Comparison of ENCODE assay signal across 16 mouse cellular contexts in genomic region chr5:21650736-21651135, GRCm38 (mm10). TPM values are rescaled to one million over a fixed set of nuclear protein-coding genes. Genes with fewer than 3 reads are reported as not detected.
"Had no signal": no experiment of that assay in that cellular context is flagged by ENCODE, and none has a peak within 500 bp of the region (broad histone marks: within the 10 kb centered on the region; RNA-seq: fewer than 3 reads in every experiment).

No protein-coding gene starts in this region.

- H3K9me3 ChIP-seq: kidney, embryonic 15.5 days; liver, embryonic 13.5 days; midbrain, embryonic 13.5 days had no signal

- ATAC-seq: midbrain, embryonic 13.5 days had no signal

- H3K4me2 ChIP-seq: kidney, embryonic 15.5 days; liver, embryonic 13.5 days; midbrain, embryonic 13.5 days had no signal

- DNase-seq: kidney, adult 8-10 months; kidney, postnatal 10 days; kidney, postnatal 36 days; layer of hippocampus, postnatal 36 days; liver, embryonic 13.5 days; lung, adult 2 months; lung, postnatal 14 days; thymus, postnatal 25 days had no signal

- H3K27ac ChIP-seq: kidney, embryonic 15.5 days; left cerebral cortex, adult 2 months; liver, embryonic 13.5 days; macrophage; midbrain, embryonic 13.5 days had no signal

- H3K4me3 ChIP-seq: kidney, embryonic 15.5 days; left cerebral cortex, adult 2 months; liver, embryonic 13.5 days; midbrain, embryonic 13.5 days had no signal

- H3K27me3 ChIP-seq: kidney, embryonic 15.5 days; liver, embryonic 13.5 days; midbrain, embryonic 13.5 days had no signal

- H3K9ac ChIP-seq: kidney, embryonic 15.5 days; liver, embryonic 13.5 days; midbrain, embryonic 13.5 days had no signal

RNA-seq across cellular contexts. Expression of gene Fbxl13, which starts 5.3 kb away (rescaled TPM):
- total RNA-seq: megakaryocyte, adult 5-6 weeks had no signal
- polyA plus RNA-seq: liver, adult 2 months; macrophage; neural tube, embryonic 11.5 days; small intestine, adult 2 months had no signal
